Mouse (Mus musculus) retina, postnatal 1 day (tissue): ENCODE measurements at regions not wholly inside any gene's neighbourhood (a gene's known extent, or its start where the extent isn't known, plus 50 kb on each side); places are given as distances from the start of the nearest gene placed in this dataset.

ENCODE experiments used
- DNase-seq: peaks from one replicate; pipeline ENCODE4 v3.0.0-alpha.2; 2012

DNA sequence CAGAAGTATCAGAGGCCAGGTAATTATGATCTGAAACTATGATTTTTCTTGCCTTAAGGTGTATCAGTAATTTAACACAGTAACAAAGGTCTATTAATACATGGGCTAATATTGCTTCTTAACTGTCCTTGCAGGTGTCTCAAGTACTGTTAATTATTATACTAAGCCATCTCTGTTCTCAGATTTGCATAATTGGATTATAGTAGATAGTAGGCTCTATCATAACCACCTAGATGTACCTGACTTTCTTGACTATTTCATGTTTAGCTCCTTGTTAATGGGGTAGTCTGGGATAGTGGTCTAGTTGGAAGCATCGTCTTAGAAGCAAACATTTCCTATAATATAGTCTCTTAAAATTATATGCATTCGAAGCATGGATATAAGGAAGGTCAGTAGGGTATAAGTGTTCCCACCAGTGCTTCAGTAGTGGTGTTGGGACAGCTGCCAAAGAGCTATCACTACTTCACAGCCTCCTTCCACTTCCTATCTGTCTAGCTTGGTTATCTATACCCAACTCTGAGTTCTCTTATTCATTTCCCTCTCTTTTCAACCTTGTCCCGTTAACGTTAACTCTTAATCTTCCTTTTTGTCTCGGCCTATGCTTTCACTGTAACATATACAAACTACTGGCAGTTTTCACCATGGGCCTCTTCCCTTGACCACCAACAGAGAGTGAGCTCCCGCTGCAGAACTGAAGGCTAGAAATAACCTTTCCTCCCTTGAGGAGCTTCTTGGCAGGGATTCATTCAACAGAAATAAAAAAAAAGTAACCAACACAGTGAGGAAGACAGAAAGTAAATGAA is 630.9 kb upstream of the Lcorl start:
- DNase-seq, result no peak

DNA sequence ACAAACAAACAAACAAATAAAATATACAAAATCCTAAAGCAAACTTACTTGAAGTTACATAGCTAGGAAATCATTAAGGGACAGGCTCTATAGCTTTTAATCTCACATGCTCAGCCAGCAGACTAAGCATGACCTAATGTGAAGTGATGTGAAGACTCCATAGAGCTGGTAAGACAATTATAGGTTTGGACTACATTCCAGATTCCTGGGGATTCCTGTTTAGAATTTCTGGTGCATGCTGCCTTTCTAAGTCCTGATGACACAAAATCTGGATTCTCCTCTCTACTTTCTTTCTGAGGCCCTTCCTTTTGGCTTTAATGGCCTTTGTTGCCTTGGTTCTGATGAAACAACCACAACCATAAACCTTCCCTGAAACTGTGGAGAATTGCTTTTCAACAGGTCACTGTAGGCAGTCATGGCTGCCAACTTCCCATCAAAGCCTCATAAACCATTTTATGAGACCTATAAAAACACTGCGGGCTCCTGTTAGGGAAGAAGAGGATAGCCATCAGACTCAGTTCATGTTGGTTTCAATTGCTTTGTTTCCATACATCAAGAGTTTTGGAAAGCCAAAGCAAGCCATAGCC is 629.4 kb upstream of the Lcorl start:
- DNase-seq, result no peak

DNA sequence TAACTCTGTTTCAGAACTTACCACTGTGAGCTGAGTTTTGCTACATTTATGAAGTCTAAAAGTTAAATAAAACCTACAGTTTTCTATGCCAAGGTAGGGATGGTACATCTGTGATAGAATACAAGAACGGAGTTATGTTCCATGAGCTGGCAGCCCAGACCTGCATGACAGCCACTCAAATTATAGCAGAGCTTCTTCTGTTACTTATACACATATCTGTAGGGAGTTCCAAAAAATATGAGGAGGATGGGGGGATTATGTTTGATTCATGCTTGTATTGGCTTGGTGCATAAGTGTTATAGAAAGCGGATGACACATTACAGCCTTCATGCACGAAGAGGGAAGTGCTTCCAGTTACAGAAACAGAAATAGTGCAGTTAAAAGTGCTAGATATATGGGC is 598.9 kb upstream of the Lcorl start:
- no peak for DNase-seq

DNA sequence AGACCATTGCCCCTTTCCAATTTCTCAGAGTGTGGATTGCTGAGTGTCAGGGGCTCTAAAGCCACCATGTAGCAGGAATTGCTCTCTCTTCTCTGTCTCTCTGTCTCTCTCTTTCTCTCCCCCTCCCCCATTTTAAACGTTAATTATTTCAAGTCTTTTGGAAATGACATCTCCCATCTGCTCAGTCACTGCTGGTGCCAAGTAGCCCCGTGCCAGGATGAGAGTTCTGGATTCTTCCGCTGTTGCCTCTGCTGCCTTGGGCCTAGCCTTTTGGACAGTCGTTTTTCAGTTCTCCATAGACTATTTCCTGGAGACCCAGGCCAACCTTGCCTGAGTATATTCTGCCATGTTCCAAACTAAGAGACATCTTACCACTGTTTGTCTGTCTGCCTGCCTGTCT is 590.9 kb upstream of the Lcorl start:
- DNase-seq, result no peak

DNA sequence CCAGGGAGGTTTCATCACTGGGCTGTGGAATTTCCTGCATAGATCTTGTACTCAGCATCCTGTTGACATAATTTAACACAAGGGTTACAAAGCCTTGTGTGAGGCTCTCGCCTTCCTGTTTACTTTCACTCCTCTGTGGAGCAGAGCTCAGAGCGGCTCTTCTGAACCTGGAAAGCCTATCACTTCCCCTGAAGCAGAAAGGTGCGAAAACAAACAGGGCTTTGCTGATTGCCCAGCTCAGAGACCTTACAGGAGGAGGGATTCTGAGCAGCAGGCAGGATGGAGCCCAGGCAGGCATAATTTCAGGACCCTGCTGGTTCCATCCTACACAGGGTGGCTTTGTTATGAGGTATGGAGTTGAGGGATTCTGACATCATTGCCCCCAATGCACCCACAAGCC is 588.4 kb upstream of the Lcorl start:
- peak; percentile 21 for DNase-seq

GRCm38 (mm10) chr5:46445122-46445521 is 587.7 kb upstream of the Lcorl start:
- DNase-seq, result peak; percentile 38

- peak; percentile 45 for DNase-seq
These were observed 586.5 kb upstream of the Lcorl start for GRCm38 (mm10) chr5:46443805-46444340.

DNA sequence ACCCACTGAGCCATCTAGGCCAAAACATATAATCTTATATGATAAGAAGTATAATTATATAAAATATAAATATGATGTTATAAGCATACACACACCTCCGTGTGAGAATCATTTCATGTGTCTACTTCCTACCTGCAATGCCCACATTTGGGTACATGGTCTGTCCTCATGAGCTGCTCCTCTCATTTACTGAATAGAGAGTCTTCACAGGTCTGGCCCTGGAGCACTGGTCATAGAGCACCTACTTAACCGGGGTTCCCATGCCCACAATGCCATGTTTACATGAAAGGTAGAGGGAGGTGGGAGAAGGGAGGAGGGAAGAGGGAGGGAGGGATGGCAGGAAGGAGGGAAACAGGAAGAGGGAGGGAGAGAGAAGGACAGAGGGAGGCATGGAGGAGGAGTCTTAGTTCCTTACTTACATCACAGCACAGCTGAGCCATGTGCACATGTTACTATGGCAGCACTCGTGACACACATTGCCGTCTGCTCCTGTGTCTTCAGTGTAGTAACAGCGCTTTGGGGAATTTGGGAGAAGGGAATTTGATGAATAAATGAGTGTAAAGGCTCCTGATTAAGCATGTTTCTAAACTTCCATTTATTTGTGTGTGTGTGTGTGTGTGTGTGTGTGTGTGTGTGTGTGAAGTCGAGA is 585.3 kb upstream of the Lcorl start:
- DNase-seq, result peak; percentile 36

DNA sequence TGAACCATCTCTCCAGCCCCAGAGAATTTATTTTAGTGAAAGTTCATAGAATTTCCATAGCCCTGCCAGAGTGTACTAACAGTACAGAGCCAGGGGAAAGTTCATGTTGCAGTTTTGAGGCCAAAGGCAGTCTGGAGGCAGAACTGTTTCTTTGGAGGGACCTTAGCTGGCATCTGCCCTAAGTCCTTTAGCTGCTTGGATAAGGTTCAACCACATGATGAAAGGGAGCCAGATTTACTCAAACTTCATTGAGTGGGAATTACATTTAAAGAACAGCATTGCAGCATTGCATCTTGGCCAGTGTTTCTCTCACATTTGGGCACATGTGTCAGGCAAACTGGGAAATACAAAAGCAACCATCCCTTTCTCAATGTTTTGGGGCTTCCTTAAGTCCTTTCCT is 584.3 kb upstream of the Lcorl start:
- no peak for DNase-seq

DNA sequence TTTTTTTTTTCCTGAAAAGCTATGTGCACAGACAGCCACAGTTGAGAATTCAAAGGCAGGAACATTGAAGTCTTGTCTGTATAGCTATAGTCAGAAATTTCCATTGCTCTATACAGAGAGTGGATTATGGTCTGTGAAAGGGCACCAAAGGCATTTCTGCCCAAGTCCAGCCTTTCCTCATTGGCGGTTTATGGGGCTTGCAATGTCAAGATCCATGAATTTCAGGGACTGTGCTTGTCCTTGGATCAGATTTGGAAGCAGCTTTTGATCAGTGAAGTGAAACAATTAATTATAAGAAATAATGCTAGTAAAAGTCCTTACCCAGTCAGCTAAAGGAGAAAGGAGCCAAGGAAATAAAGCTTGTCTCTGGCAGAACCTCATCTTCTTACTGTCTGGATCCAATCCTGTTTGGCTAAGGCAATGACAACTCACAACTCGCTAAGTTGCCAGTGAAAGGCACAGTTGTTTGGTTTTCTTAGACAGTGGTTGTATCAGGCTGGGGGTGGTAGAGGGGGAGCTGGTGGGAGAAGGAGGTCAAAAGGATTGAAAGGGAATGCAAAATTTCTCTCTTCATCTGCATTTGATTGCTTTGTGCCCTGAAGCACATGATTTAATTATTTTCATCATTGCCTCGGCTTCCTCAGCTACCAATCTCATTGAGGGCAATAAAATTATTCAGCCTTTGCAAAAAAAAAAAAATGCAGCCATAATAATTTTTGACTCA is 574.4 kb upstream of the Lcorl start:
- DNase-seq, result peak; percentile 62

DNA sequence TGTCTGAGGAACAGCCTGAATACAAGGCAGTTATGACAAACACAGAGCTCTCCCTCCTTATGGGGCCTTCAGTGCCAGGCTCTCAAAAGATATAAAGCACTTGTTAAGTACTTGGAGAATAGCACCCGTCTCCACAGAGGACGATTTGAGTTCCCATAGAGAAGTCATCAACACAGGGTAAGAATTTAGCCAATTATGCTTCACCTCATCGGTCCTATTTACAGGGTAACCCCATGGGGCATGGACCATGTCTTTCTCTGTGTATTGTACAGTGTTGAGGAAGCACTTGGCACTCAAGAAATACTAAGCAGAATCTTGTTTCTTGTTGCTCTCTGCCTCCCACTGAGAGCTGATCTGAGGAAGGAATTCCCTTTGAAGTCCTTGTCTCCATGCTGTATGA is 565.3 kb upstream of the Lcorl start:
- no peak for DNase-seq

- DNase-seq, result peak; percentile 7
These were observed 549.6 kb upstream of the Lcorl start for GRCm38 (mm10) chr5:46406969-46407368.

DNA sequence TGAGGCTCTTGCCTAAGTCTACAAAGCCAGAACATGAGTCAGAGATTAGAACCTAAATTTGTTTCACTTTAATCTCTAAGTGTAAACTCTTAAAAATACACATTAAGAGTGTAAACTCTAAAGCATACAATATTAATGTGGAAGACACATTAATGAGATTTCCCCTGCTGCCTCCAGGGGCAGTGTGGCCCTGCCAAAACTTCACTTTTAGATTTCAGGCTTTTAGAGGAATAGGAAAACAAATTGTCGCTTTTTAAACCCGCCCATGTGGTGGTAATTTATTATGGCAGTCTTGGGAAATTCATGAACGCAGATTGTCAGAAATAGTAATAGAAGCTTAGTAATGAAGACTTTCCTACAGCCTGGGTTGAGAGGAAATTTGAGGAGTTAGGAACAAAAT is 549.0 kb upstream of the Lcorl start:
- DNase-seq, result peak; percentile 27

DNA sequence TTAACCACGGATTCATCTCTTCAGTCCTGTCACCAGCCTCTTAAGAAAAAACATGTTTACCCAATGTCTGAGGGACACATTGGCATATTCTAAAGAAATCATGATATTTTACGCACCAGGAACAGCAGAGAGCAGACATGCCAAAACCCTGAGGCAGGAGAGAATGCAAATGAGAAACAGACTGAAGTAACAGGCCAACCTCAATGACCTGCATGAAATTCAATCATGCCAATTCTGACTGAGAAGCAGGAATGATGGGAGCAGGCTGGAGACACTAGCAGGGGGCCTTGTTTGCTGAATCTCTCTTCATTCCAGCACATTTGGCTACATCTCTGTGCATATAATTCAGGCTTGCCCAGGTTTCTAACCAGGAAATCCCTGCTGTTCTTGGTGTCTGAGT is 529.2 kb upstream of the Lcorl start:
- peak; percentile 52 for DNase-seq

GRCm38 (mm10) chr5:46367328-46367727 is 509.9 kb upstream of the Lcorl start:
- DNase-seq, result no peak

GRCm38 (mm10) chr5:46363661-46364060 is 506.2 kb upstream of the Lcorl start:
- DNase-seq, result no peak

GRCm38 (mm10) chr5:46361637-46362036 is 504.2 kb upstream of the Lcorl start:
- no peak for DNase-seq

- no peak for DNase-seq
These were observed 491.0 kb upstream of the Lcorl start for GRCm38 (mm10) chr5:46348448-46348847.

DNA sequence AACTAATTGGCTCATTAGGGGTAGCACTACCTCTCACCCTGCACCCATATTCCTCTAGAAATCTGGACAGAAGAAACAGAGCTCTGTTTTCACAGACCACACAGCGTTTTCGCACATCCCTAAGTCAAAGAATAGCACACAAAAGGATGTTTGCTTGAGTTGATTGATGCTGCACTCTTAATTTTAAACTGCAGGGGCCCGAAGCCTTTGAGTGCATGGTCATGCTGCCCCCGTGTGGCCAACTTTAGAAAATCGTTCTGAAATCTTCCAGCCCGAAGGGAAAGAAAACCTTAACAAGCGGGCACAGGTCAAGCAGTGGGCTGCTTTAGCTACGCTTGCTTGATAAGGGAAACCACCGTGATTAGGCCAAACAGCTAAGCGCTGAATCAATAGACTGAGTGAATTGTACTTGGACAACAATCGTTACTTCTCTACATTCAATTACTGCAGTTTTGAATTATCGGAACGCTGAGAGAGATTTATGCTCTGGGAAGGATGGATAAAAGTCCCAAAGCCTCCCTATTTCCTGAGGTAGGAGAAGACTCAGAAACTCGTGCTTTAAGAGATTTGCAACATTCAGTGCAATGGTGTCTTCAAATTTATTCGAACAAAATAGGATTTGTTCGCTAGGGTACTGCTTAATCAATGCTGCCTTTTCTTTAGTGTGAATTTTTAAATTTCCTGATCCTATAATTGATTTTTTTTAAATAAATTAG is 490.1 kb upstream of the Lcorl start:
- DNase-seq, result peak; percentile 91

DNA sequence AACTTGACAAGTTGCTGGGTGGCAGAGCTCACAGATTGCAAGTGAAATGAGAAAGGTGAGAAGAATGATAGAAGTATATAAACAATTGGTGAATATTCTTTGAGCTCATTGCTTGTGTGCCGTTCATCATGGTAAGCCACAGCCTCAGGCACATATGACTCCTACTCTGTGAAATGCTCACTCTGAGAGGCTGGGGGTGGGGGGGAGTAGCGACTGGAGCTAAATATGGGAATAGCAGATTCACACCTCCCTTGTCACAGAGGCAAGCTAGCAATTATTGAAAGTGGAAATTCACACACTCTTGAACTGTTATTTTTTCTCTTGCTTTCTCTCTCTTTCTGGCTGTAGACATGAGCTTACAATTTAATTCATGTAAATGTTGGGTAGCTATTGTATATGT is 481.0 kb upstream of the Lcorl start:
- no peak for DNase-seq

GRCm38 (mm10) chr5:46330880-46331279 is 473.5 kb upstream of the Lcorl start:
- no peak for DNase-seq
